Mouse (Mus musculus) lung, adult 2 months (tissue): ENCODE data around the gene Fkbp10.

Experiments used
- CTCF ChIP-seq: fragments of 200-500 bp; IDR thresholded peaks from 2 replicates; pipeline ENCODE4 v1.5.1; 2011; ENCODE audit warnings: mild to moderate bottlenecking, low read length, control low read depth; ENCODE audit not compliant: insufficient read depth
- POLR2A ChIP-seq: fragments of 200-500 bp; IDR thresholded peaks from 2 replicates; pipeline ENCODE4 v1.6.1; 2011; ENCODE audit warnings: low read depth, mild to moderate bottlenecking, control low read depth, low read length, borderline replicate concordance; ENCODE audit errors: extremely low read depth

DNA sequence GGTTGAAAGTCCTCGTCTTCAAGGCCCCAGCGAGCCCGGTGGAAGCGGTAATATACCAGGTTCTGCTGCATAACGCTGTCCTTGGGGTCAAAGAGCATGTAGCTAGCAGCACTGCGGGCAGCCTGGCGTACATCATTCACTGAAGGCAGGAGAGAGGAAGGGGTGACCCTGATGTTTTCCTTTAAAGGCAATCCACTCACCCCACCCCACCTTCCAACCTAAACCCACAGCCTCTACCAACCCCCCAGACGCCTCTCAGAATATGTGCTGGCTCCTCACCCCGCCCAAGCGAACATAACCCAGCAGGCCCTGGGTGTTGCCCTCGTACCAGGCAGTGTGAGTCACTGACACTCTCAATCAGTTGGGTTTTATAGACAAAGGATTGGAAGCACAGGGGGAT lies 3.8 kb upstream of the Fkbp10 start:
- TF ChIP-seq CTCF (no peak), POLR2A (no peak)
